Mouse (Mus musculus) natural killer cell, adult 2 months (primary cell): ENCODE results near the gene Abhd11.
"Not testable (repeated sequence)": the region's sequence is repeated elsewhere in the genome, so short reads cannot be mapped to it uniquely, and the experiment has no call there.

Source experiments
- DNase-seq, 2 experiments: peaks; one replicate each; pipeline ENCODE4 v3.0.0; 2022; ENCODE audit warnings: low spot score in 2 of 2

Abhd11 gene

DNA sequence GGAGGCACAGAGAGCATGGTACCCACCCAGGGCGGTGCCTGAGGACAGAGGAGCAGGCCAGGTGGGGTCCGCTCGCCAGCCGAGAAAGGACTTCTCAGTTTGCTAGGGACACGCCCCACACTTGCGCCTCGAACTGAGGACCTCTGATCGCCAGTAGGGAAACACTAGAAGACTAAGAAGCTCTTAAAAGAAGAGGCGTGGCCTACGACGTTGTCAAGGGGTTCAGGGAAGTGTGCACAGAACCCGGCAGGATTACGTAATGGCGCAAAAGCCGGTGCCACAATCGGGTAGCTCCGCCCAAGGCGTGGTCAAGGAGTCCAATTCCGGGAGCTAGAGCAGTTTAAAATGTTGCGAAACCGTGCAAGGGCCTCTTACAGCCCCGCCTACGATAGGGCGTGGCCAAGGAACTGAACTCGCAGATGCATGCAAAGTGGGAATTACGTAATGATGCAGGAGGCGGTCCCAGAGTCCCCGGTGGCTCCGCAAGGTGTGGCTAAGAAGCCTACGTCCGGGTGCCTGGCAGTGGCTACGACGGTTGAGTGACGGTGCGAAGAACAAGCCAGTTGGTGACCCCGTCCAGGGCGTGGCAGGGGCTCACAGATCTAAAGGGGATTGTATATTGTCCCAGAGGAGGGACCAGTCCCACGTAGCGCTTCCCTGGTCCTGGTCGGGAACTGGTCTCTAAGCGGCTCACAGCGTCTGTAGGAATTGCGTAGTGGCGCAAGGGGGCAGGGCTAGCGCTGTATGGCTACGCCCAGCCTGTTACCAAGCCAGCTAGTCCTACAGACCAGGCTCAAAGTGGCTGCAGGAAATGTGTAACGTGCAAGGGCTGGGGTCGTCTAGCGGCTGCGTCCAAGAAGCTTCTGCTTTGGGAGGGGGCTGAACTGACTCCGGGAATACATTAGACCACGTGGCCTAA lies at the start of gene Abhd11:
TSS of gene Abhd11 (plus strand) at position 482 of the 919 bp plus-strand sequence.
- peak; percentile 99 for DNase-seq

DNA sequence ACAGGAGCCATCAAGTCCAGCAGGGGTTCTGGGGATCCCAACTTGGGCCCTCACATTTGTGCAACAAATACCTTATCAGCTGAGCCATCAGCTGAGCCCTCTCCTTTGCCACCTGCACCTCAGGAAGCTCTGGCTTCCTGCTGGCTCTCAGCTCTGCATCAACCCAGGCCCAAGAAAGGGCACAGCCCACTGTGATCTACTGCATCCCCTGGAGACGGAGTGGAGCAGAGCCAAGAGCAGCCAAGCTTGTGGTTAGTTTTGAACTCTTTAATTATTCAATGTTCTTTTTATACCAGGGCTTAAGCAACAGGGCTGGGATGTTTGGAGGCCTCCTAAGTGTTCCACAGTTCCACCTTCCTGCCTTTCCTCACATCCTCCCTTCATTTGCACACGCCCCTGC lies 48.5 kb upstream of the Abhd11 start:
- no peak for DNase-seq

DNA sequence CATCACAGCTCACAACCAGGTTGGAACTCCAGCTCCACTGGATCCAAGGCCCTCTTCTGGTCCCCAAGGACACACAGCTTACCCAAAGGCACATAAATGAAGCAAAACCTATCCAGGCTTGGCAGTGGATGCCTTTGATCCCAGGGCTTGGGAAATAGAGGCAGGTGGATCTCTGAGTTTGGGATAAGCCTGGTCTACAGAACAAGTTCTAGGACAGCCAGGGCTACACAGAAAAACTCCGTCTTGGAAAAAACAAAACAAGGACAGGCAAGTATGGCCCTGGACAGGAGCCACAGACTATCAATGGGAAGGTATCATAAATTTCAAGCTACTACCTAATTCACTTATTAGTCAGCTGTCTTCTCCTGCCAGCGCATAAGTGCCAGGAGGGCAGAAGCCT lies 47.4 kb upstream of the Abhd11 start:
- no peak for DNase-seq

DNA sequence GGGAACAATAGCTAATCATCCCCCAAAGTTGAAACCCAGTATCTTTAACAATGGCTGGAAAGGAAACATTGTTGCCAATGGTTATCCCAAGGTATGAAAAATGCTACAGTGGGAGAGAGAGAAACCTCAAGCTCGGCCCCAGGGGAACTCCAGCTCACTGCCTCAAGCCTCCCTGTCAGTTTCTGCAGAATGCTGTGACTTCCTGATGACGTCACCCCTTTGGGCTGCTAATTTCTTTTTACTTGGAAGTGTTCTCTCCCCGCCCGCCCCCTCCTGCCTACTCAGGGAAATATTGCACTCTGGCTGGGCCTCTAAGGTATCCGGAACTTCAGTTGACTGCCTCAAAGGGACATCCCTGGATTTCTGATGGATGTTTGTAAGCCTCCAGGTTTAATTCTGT lies 45.4 kb upstream of the Abhd11 start:
- DNase-seq: no peak

DNA sequence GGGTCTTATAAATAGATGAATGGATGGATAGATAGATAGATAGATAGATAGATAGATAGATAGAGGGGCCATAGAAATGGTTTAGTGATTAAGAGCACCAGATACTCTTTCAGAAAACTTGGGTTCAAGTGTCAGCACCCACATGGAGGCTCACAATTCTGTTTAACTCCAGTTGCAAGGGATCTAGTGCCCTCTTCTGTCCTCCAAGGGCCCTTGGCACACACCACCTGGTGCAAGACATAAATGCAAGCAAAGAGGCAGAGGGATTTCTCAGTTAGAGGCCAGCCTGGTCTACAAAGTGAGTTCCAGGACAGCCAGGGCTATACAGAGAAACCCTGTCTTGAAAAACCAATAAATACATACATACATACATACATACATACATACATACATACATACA lies 44.3 kb upstream of the Abhd11 start:
- DNase-seq: not testable (repeated sequence)

DNA sequence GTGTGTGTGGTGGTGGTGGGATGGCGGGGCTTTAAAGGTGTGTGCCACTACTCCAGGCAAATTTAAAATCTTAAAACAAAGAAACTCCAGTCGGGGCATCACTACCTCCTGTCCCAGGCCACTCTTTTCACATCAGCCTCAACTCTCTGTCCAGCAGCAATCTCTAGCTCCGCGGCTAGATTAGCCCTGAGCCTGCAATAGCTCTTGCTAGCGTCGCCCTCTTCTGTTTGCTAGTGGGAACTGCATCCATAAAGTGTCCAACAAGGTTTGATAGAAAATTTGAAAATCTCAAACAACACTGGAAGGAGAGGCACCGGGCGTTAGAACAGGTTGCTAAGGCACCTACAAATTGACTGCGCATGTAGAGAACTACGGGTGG lies 43.5 kb upstream of the Abhd11 start:
- DNase-seq: peak; percentile 61 to 71

DNA sequence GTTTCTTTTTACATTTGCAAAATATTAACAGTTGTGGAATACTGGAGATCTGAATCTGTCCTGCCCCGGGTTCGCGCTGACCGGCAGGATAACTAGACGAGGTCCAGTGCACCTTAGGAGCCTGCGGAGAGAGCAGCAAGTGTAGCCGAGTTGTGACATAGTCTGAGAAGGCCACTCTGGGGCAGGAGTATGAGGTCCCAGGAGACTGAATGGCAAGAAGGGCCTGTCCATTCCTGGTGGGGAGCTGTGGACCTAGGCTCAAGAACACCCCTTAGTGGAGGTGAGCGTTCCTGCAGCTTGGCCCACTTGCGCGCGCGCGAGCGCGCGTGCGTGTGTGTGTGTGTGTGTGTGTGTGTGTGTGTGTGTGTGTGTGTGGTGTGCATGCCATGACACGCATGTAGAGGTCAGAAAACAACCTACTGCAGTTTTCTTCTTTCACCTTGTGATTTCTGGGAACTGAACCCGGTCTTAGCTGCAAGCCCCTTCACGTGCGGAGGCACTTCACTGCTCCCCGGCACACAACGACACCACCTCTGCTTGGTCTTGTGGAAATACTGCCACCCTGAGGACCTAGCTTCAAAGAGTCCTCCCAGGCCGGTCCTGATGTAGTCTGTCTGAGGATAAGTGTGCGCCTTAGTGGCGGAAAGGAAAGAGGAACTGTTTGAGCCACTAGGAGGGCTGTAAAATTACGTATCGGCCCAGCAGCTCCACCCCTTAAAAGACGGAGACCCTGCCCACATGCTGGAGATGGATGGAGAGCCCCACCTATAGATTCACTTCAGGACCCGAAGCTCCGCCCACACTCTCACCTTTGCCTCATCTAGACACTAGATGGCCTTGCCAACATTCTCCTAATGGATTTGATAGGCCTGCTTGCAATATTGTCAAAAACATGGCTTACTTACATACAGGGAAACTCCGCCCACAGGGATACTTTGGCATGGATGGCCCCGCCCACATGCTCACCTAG lies 42.8 kb upstream of the Abhd11 start:
- peak; percentile 41 to 64 for DNase-seq

DNA sequence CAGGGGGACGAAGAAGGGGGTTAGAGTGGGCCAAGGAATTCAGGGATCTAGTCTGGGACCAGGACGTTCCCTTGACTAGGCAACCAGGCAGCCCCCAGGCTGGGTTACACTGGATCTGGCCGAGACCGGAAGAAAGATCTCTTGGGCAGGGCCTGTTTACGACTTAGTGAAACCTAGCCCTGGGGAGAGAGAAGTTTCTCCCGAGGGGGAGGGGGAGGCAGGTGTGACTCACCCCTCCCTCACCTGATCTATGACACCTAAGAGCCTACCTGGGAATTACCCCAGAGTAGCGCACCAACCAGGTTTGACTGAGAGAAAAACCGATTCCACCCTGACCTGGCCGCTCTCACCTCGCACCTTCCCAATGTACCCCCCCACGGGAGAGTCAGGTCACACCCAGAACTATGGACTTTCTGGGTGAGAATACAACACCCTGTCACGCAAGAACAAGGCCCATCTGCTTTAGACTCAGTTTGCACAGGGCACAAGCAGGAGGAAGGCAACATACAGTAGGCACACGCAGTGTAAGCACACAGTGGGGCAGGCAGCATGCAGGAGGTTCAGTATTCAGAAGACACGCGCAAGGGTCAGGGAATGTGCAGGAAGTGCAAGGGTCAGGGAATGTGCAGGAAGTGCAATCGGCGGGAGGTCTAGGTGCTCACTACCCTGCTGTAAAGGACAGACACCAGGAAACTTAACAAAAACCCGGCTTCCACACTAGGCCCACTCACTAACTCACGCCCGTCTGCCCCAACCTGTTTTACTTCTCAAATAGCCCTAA lies 41.6 kb upstream of the Abhd11 start:
- DNase-seq: no peak

DNA sequence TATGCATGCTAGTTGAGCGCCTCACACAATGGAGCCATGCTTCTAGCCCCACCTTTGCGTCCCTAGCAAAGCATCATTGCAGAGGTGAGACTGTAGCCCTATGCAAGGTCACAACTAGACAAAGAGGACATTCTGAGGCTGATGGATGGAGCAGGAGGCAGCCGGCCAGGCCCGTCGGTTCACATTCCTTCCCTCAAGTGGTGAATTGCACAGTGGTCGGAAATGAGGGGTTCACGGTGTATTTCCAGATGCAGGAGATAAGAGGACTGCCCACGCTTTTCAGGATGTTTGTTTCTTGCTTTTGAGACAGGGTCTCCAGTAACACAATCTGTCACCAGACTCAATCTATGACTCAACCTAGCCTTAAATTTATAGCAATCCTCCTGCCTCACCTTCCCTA lies 38.3 kb upstream of the Abhd11 start:
- no peak for DNase-seq

DNA sequence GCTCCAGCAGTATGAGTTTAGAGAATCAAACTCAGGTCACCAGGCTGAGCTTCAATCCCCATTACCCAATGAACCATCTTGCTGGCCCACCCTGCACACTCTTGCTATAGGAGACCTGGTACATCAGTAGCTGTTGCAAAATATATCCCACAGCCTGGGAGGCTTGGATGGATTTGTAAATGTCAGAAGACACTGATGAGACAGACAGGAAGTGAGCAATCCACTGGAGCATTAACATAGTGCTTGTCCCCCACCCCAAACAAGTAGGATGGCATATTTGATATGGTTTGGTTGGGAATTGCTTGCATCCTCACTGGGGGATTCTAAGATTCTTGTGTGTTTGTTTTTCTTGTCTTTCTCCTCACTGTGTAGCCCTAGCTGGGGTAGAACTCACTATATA lies 35.9 kb upstream of the Abhd11 start:
- no peak for DNase-seq

DNA sequence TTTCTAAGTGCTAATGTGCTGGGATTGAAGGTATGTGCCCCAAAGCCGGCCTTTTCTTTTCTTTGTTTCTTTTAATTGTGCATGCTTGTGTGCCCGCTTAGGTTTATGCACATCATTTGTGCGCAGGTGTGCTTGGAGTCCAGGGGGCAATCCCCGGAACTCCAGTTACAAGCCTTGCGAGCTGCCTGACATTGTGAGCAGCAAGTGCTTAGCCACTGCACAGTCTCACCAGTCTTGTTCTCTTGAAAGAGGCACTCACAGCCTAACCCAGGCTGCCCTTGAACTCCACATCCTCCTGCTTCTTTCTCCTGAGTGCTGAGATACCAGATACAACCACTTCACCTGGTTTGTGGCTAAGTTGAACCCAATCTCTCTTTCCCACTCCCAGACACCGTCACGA lies 35.4 kb upstream of the Abhd11 start:
- DNase-seq: no peak

DNA sequence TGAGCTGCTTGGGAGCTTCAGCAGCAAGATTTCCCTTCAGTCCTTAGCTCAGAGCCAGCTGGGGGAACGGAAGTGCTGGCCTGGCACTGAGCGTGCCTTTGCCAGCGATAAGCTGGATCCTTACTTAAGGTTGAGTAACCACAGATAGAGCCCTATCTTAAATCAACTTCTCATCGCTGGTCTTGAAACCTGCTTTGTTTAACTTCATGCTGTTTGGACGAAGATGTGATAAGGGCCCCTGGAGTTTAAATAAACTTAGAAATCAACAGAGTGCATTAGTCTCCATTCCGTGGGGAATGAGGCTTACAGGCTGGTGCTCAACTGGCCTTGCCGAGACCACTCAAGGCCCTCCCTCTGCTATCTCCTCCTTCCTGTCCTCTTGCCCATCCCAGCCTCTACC lies 34.7 kb upstream of the Abhd11 start:
- DNase-seq: no peak

DNA sequence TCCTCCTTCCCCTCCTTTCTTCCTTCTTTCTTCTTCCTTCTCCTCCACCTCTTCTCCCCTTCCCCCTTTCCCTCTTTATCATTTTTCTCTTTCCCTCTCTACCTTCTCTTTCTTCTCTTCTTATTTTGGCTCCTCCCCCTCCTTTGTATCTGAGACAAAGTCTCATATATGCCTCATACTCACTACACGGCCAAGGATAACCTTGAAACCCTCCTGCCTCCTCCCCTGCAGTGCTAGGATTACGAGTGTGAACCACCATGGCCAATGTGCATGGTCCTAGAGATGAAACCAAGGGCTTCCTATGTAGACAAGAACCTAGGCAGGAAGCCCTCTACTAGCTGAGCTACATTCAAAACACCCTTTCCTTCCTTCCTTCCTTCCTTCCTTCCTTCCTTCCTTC lies 34.0 kb upstream of the Abhd11 start:
- no peak for DNase-seq

DNA sequence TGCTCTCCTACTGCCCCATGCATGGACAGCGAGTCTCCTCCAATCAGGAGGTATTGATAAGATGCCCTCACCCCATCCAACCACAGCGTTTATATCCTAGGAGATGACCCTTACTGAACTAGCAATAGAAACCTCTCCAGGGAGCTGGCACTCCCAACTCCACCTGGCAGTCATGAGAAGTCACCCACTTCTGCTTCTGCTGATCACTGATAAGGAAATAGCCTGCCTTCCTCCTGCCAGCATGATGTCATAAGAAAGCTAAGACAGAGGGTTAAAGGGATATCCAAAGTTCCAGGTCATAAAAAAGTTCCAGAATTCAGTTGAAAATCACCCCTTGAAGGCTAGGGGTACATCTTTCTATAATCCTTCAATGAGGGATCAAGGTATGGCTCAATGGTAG lies 32.8 kb upstream of the Abhd11 start:
- no peak for DNase-seq

DNA sequence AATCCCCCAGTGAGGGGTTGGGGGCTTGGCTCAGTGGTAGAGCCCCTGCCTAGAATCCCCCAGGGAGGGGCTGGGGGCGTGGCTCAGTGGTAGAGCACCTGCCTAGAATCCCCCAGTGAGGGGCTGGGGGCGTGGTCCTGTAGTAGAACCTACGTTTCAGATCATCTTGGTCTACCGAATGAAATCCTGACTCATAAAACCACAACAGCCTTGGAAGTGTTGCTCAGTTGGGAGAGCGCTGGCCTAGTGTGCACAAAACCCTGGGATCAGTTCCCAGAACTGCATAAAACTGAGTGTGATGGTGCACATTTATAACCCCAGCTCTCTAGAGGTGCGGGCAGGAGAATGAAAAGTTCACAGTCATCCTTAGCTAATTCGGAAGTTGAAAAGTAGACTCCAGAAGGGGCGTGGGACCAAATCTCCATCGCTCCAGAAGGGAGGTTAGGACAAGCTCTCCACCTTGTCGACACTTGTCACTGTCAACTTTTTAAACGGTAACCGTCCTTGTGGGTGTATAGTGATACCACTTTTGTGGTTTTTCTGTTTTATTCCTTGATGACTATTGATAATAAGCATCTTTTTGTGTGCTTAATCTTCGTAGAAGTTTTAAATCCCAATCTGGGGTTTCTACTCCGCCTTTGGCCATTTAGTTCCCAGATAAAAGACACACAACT lies 32.2 kb upstream of the Abhd11 start:
- DNase-seq: no peak

DNA sequence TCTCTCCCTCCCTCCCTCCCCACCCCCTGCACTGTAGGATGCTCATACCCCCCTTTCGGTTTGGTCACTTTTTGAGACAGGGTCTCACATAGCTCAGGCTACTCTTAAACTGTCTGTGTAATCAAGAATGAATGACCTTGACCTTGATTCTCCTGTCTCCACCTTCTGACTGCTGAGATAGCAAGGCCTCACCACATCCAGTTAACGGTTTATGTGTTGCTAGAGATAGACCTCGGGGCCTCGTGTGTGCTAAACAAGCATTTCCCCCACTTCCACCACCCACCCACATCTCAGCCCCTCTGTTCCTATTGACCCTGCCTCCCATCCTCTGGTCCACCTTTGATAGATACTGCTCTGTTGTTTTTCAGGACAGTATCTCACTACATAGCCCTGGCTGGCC lies 31.1 kb upstream of the Abhd11 start:
- no peak for DNase-seq

DNA sequence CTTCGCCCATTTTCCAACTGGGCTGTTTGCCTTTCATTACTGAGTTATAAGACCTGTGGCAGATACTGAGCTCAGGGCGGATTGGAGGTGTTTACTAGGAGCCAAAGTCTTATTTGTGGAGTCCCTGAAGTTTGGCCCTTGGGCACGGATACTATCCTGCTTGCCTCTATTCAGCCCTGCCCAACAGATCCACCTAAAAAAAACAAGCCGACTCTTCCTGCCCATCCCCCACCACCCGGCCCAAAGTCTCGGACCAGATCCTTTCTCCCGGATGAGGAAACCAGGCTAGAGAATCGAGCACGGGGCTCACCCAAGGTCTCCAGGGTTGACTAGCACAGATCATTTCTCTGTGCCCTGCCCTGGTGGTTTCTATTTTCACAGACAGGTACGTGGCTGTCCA lies 27.8 kb upstream of the Abhd11 start:
- no peak for DNase-seq

DNA sequence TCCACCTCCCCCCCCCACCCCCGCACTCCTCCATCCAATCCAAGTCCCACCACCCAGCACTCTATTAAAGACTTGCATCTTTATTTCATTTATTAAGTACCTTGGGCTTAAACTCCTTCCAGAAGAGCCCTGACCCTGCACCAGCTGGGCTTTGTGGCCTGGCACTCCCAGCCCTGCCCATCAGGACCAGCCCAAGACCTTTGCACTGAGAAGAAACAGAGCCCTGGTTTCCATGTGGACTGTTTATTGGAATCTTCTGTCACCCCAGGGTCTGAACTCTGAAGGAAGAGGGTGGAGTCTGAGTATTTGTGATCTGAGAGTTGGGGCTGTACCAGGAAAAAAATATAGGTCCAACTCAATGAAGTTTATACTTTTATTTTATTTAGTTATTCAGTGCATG lies 25.8 kb upstream of the Abhd11 start:
- DNase-seq: no peak

DNA sequence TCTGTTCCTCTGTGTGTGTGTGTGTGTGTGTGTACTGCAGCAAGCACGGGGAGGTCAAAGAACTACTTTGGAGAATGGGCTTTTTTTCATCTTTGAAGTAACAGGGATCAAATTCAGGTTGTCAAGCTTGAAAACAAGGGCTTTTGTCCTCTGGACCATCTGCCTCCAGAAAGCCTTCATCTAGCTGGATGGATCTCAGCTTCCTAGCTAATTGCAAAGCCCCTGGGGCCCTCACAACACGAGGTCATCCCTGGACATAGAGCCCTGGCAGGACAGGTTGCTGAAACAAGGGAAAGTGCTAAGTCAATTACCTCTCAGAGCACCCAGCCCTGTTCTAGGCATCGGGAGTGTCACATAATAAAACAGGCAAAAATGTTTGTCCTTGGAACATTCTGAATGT lies 25.2 kb upstream of the Abhd11 start:
- DNase-seq: no peak

DNA sequence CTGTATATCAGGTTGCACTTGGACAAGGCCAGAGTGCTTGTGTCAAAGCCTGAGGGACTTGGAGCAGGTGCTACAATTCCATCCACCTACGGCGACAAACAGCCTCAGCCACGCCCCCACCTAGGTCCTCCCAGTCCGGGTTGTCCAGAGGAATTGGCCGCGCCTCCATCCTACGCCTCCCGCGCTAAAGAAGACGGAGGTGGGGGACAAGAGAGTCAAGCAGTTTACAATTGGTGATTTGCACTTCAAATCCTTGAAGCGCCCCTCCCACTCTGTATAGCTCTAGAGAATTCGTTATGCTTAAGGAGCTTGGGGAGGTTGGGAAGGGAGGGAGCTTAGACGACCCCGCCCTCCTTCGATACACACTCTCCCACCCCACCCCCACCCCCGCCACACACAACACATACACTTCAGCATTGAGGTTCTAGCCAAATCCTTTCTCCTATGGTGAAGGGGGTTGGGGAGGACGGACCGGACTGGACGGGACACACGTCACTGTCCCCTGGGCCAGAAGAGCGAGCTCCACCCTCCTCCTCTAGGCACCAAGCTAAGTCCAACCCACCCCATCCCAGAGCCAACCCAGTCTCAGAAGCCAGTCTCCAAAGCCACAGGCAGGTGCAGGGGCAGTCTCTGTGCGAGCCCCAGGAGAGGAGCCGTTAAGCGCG lies 23.2 kb upstream of the Abhd11 start, which contains the start of gene Cldn3:
TSS of gene Cldn3 (plus strand) at position 582 of the 665 bp plus-strand sequence.
- no peak for DNase-seq
